Mouse (Mus musculus) erythroblast, embryonic 14.5 days (primary cell): ENCODE measurements around the gene Napsa.

Experiments used
- GATA1 ChIP-seq: IDR thresholded peaks from 2 replicates; pipeline ENCODE4 v1.6.1; 2012; ENCODE audit warnings: low read length, inconsistent platforms, mixed read lengths
- TAL1 ChIP-seq: IDR thresholded peaks from 3 replicates; pipeline ENCODE4 v1.6.1; 2012; ENCODE audit warnings: low read length, inconsistent platforms, mixed read lengths

DNA sequence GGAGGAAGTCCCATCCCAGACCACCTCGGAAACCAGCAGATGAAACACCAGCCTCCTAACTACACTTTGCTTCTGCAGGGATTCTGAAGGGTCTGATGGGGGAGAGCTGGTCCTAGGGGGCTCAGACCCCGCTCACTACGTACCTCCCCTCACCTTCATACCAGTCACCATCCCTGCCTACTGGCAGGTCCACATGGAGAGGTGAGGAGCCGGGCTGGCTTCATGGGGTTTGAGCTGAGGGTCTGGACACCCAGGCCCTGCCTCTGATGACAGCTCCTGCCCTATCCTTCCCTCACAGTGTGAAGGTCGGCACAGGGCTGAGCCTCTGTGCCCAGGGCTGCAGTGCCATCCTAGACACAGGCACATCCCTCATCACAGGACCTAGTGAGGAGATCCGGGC lies 12.7 kb downstream of the Napsa start:
- TF ChIP-seq TAL1 (no peak), GATA1 (no peak)
